Mouse (Mus musculus): ENCODE data around the gene Ppp2r5b. TPM values are rescaled to one million over a fixed set of nuclear protein-coding genes. Genes with fewer than 3 reads are reported as not detected.
A peak's percentile ranks its signal among the peaks of the same experiment; 100 is the strongest.

Gene Ppp2r5b
- polyA plus RNA-seq, 1 experiment from 2014 or later = 74.3 TPM

- no peak for ATAC-seq
- no peaks in the 10 kb centered on the region for H3K9me3 ChIP-seq (replicated peaks; ENCODE audit: control insufficient read depth, low read length)
- H3K9ac ChIP-seq (ENCODE audit: low read length) = peak overlapping the region; percentile 83
- no peak overlapping the region for H3K27ac ChIP-seq (ENCODE audit: low read depth, low read length)
- H3K4me1 ChIP-seq (ENCODE audit: control insufficient read depth, insufficient read depth, low read length) = peaks cover 23% of the 10 kb centered on the region
- peaks cover 31% of the 10 kb centered on the region for H3K36me3 ChIP-seq (ENCODE audit: control insufficient read depth, insufficient read depth, low read length)
- H3K4me3 ChIP-seq (ENCODE audit: low read depth, low read length) = peak overlapping the region; percentile 87
- H3K27me3 ChIP-seq (replicated peaks; ENCODE audit: control insufficient read depth, insufficient read depth, low read length) = no peaks in the 10 kb centered on the region
- DNase-seq (ENCODE audit: low spot score) = no peak
- WGBS = 7% methylated on average over 10 of the region's 10 CpGs
- peak overlapping the region; percentile 86 for H3K4me2 ChIP-seq (ENCODE audit: low read length)
Measured at GRCm38 (mm10) chr19:6277661-6278438, 42.2 kb upstream of the Ppp2r5b start.

DNA sequence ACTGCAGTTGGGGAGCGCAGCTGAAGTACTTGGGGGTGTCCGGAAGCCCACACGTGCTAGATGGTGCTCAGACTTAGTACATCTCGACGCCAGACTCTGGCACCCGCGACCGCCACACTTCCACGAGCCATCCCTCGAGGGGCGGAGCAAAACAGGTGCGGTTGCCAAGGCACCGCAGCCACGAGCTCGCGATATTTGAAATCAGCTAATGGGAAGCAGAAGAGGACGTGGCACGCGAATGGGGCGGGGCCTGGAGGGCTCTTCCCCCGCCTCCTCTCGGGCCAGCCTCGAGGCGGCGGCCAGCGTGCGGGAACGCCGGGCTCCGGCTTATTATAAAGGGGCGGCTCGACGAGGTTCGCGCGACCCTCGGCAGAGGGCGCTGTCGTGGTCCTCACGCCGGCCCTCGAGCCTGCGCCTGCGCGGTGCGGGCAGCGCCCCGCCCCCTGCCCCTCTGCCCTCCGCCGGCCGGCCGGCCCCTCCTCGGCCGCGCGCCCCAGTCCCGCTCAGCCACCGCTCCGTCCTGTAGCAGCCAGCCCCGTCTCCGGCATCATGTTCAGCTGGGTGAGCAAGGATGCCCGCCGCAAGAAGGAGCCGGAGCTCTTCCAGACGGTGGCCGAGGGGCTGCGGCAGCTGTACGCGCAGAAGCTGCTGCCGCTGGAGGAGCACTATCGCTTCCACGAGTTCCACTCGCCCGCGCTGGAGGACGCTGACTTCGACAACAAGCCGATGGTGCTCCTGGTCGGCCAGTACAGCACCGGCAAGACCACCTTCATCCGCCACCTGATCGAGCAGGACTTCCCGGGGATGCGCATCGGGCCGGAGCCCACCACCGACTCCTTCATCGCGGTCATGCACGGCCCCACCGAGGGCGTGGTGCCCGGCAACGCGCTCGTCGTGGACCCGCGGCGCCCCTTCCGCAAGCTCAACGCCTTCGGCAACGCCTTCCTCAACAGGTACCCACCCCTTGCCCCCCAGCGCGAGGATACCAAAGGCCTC is 41.1 kb upstream of the Ppp2r5b start, which contains the start of gene Ehd1:
Gene Ehd1, plus strand, starts transcription at position 300 of the 996 bp plus-strand sequence.
- Histone ChIP-seq H3K27me3 (replicated peaks; ENCODE audit: control insufficient read depth, insufficient read depth, low read length) (no peaks in the 10 kb centered on the region), H3K36me3 (ENCODE audit: control insufficient read depth, insufficient read depth, low read length) (peaks cover 19% of the 10 kb centered on the region), H3K9ac (ENCODE audit: low read length) (peak within 1 kb of the TSS; percentile 83), H3K4me2 (ENCODE audit: low read length) (peak within 1 kb of the TSS; percentile 86), H3K4me3 (ENCODE audit: low read depth, low read length) (peak within 1 kb of the TSS; percentile 87), H3K4me1 (ENCODE audit: control insufficient read depth, insufficient read depth, low read length) (peaks cover 23% of the 10 kb centered on the region), H3K9me3 (replicated peaks; ENCODE audit: control insufficient read depth, low read length) (no peaks in the 10 kb centered on the region), H3K27ac (ENCODE audit: low read depth, low read length) (peak within 1 kb of the TSS; percentile 67)
- DNase-seq (ENCODE audit: low spot score) (peak; percentile 99), ATAC-seq (peak; percentile 97)
- WGBS = under 1% methylated on average over 96 of the region's 106 CpGs

DNA sequence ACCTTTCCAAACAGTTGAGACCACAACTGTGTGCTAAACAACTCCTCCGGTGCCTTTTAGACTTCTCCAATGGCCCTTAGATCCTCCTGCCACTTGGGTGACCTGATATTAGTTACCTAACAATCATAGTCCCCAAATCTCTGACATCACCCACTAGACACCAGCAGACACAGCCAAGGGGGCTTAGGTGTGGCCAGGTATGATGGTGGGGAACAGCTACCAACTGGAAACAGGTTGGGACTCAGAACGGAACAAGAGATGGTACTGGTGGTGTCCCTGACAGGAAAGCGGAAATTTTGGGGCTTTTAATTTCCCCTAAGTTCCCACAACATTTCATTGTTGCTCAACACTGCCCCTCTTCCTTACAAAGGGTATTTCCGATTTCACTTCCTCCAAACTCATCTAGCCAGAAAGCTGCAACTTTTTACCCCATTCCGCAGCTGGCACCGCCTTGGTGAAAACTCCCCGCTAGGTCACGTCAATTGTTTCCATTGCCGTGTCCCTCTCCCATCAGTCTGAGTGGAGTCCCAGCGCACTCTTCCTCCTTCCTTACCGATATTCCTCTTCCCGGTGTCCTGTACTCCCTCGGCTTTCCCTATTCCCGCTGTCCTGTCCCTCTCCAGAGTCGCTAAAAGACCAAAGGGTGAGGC is 40.2 kb upstream of the Ppp2r5b start:
- Histone ChIP-seq H3K4me2 (ENCODE audit: low read length) (peak overlapping the region; percentile 86), H3K9me3 (replicated peaks; ENCODE audit: control insufficient read depth, low read length) (no peaks in the 10 kb centered on the region), H3K36me3 (ENCODE audit: control insufficient read depth, insufficient read depth, low read length) (peaks cover 11% of the 10 kb centered on the region), H3K4me3 (ENCODE audit: low read depth, low read length) (peak overlapping the region; percentile 87), H3K27ac (ENCODE audit: low read depth, low read length) (peak overlapping the region; percentile 67), H3K9ac (ENCODE audit: low read length) (peak overlapping the region; percentile 66), H3K27me3 (replicated peaks; ENCODE audit: control insufficient read depth, insufficient read depth, low read length) (no peaks in the 10 kb centered on the region), H3K4me1 (ENCODE audit: control insufficient read depth, insufficient read depth, low read length) (peaks cover 23% of the 10 kb centered on the region)
- DNase-seq (ENCODE audit: low spot score) (peak; percentile 21), ATAC-seq (no peak; the same call in 1 of the 2 replicates)
- 5% methylated on average over 15 of the region's 15 CpGs for WGBS

DNA sequence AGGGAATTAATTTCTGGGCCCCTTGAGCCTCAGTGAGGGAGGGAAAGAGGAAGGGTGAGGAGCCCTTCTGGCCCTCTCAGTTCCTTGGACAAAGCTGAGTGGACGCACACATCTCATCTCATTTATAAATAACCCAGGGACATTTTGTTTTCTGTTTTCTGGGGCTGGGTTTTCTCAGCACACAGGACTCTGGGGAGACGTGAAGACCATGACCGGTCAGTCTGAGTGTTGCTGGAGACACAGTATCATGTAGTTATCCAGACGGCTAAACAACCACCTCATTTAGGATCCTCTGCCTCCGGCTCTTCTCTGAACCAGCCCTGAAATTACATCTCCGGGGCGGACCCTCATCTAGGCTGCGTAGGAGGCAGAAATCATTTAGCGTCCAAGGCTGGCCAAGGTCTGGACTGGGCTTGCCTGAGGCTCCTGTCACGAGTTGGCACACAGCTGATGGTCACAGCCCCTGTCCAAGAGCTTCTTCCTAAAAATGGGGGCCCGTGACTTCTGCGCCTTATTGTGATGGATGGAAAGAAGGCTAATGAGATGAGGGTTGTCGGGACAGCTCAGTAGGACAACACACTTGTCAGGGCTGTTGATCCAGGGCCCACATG is 38.4 kb upstream of the Ppp2r5b start:
- no peak for DNase-seq (ENCODE audit: low spot score)
- H3K4me1 ChIP-seq (ENCODE audit: control insufficient read depth, insufficient read depth, low read length) = peaks cover 20% of the 10 kb centered on the region
- no peak overlapping the region for H3K4me3 ChIP-seq (ENCODE audit: low read depth, low read length)
- no peaks in the 10 kb centered on the region for H3K9me3 ChIP-seq (replicated peaks; ENCODE audit: control insufficient read depth, low read length)
- no peaks in the 10 kb centered on the region for H3K27me3 ChIP-seq (replicated peaks; ENCODE audit: control insufficient read depth, insufficient read depth, low read length)
- no peaks in the 10 kb centered on the region for H3K36me3 ChIP-seq (ENCODE audit: control insufficient read depth, insufficient read depth, low read length)
- 92% methylated on average over 13 of the region's 13 CpGs for WGBS
- no peak overlapping the region for H3K27ac ChIP-seq (ENCODE audit: low read depth, low read length)
- no peak overlapping the region for H3K9ac ChIP-seq (ENCODE audit: low read length)
- no peak for ATAC-seq
- no peak overlapping the region for H3K4me2 ChIP-seq (ENCODE audit: low read length)

GRCm38 (mm10) chr19:6273592-6273991 is 37.9 kb upstream of the Ppp2r5b start:
- 89% methylated on average over 4 of the region's 4 CpGs for WGBS
- Histone ChIP-seq H3K27me3 (replicated peaks; ENCODE audit: control insufficient read depth, insufficient read depth, low read length) (no peaks in the 10 kb centered on the region), H3K9ac (ENCODE audit: low read length) (no peak overlapping the region), H3K4me1 (ENCODE audit: control insufficient read depth, insufficient read depth, low read length) (peaks cover 15% of the 10 kb centered on the region), H3K36me3 (ENCODE audit: control insufficient read depth, insufficient read depth, low read length) (no peaks in the 10 kb centered on the region), H3K9me3 (replicated peaks; ENCODE audit: control insufficient read depth, low read length) (no peaks in the 10 kb centered on the region), H3K27ac (ENCODE audit: low read depth, low read length) (no peak overlapping the region), H3K4me3 (ENCODE audit: low read depth, low read length) (no peak overlapping the region), H3K4me2 (ENCODE audit: low read length) (no peak overlapping the region)
- DNase-seq (ENCODE audit: low spot score) = no peak
- no peak for ATAC-seq

- ATAC-seq = no peak
- no peak for DNase-seq (ENCODE audit: low spot score)
- Histone ChIP-seq H3K9ac (ENCODE audit: low read length) (no peak overlapping the region), H3K9me3 (replicated peaks; ENCODE audit: control insufficient read depth, low read length) (no peaks in the 10 kb centered on the region), H3K27ac (ENCODE audit: low read depth, low read length) (no peak overlapping the region), H3K4me1 (ENCODE audit: control insufficient read depth, insufficient read depth, low read length) (peaks cover 6% of the 10 kb centered on the region), H3K27me3 (replicated peaks; ENCODE audit: control insufficient read depth, insufficient read depth, low read length) (no peaks in the 10 kb centered on the region), H3K36me3 (ENCODE audit: control insufficient read depth, insufficient read depth, low read length) (no peaks in the 10 kb centered on the region), H3K4me2 (ENCODE audit: low read length) (no peak overlapping the region), H3K4me3 (ENCODE audit: low read depth, low read length) (no peak overlapping the region)
- 86% methylated on average over 4 of the region's 4 CpGs for WGBS
Measured at GRCm38 (mm10) chr19:6272738-6273137, 37.1 kb upstream of the Ppp2r5b start.

- no peaks in the 10 kb centered on the region for H3K27me3 ChIP-seq (replicated peaks; ENCODE audit: control insufficient read depth, insufficient read depth, low read length)
- H3K4me2 ChIP-seq (ENCODE audit: low read length) = no peak overlapping the region
- H3K27ac ChIP-seq (ENCODE audit: low read depth, low read length) = no peak overlapping the region
- H3K9ac ChIP-seq (ENCODE audit: low read length) = no peak overlapping the region
- H3K36me3 ChIP-seq (ENCODE audit: control insufficient read depth, insufficient read depth, low read length) = no peaks in the 10 kb centered on the region
- no peaks in the 10 kb centered on the region for H3K9me3 ChIP-seq (replicated peaks; ENCODE audit: control insufficient read depth, low read length)
- DNase-seq (ENCODE audit: low spot score) = no peak
- 68% methylated on average over 7 of the region's 7 CpGs for WGBS
- ATAC-seq = no peak
- H3K4me3 ChIP-seq (ENCODE audit: low read depth, low read length) = no peak overlapping the region
- H3K4me1 ChIP-seq (ENCODE audit: control insufficient read depth, insufficient read depth, low read length) = peaks cover 6% of the 10 kb centered on the region; the same call in 1 of the 2 replicates
Measured at GRCm38 (mm10) chr19:6272053-6272452, 36.4 kb upstream of the Ppp2r5b start.

- WGBS = 30% methylated on average over 8 of the region's 8 CpGs
- no peaks in the 10 kb centered on the region for H3K36me3 ChIP-seq (ENCODE audit: control insufficient read depth, insufficient read depth, low read length)
- no peaks in the 10 kb centered on the region for H3K27me3 ChIP-seq (replicated peaks; ENCODE audit: control insufficient read depth, insufficient read depth, low read length)
- no peaks in the 10 kb centered on the region for H3K9me3 ChIP-seq (replicated peaks; ENCODE audit: control insufficient read depth, low read length)
- H3K4me2 ChIP-seq (ENCODE audit: low read length) = no peak overlapping the region
- ATAC-seq (no peak), DNase-seq (ENCODE audit: low spot score) (no peak)
- peaks cover 6% of the 10 kb centered on the region; the same call in 1 of the 2 replicates for H3K4me1 ChIP-seq (ENCODE audit: control insufficient read depth, insufficient read depth, low read length)
- no peak overlapping the region for H3K4me3 ChIP-seq (ENCODE audit: low read depth, low read length)
- H3K27ac ChIP-seq (ENCODE audit: low read depth, low read length) = no peak overlapping the region
- 0 out of 2 replicates have a peak overlapping the region, but pooled peaks have one; percentile 29 for H3K9ac ChIP-seq (ENCODE audit: low read length)
Measured at GRCm38 (mm10) chr19:6271206-6271605, 35.5 kb upstream of the Ppp2r5b start.
